Mouse (Mus musculus) heart, postnatal 14 days (tissue): ENCODE results near the gene Abcd3. TPM values are rescaled to one million over a fixed set of nuclear protein-coding genes. Genes with fewer than 3 reads are reported as not detected.
A peak's percentile ranks its signal among the peaks of the same experiment; 100 is the strongest.
"Not testable (repeated sequence)": the region's sequence is repeated elsewhere in the genome, so short reads cannot be mapped to it uniquely, and the experiment has no call there.

Experiments
- DNase-seq, 2 experiments: peaks; one replicate each; pipeline ENCODE4 v3.0.0; 2021 to 2022
- intact Hi-C: fragments of 180-260 bp; cut with DNase I; formaldehyde crosslinking; loops from one replicate; pipeline ENCODE4 v1.15.1; 2025
- total RNA-seq, 2 experiments: library from RNA; stranded (reverse); gene quantifications; 2 replicates each; pipeline ENCODE4 v1.2.3; 2021

The Abcd3 gene
- total RNA-seq, 2 experiments from 2014 or later = 85.8 to 89.9 TPM

GRCm38 (mm10) chr3:121821559-121822143 lies 6.5 kb upstream of the Abcd3 start:
- no peak for DNase-seq
- intact Hi-C loops = no loop called here

- intact Hi-C loops = no loop called here
- DNase-seq = no peak
These were observed 4.6 kb upstream of the Abcd3 start for GRCm38 (mm10) chr3:121819693-121820200.

GRCm38 (mm10) chr3:121818736-121819396 lies 3.8 kb upstream of the Abcd3 start:
- intact Hi-C loops = no loop called here

GRCm38 (mm10) chr3:121815549-121816235 lies 590 bp upstream of the Abcd3 start:
- intact Hi-C loops = no loop called here
- no peak for DNase-seq

More at GRCm38 (mm10) chr3:121818736-121819396, 3.8 kb upstream of the Abcd3 start:
- DNase-seq = no peak

GRCm38 (mm10) chr3:121814413-121814864 lies 663 bp downstream of the Abcd3 start:
- intact Hi-C loops = no loop called here
- no peak for DNase-seq

- intact Hi-C loops = no loop called here
- DNase-seq = no peak
These were observed 1.3 kb downstream of the Abcd3 start for GRCm38 (mm10) chr3:121813834-121814233.

- no peak for DNase-seq
- intact Hi-C loops = no loop called here
These were observed 6.9 kb downstream of the Abcd3 start for GRCm38 (mm10) chr3:121808246-121808645.

- DNase-seq = no peak
- intact Hi-C loops = no loop called here
These were observed 20.9 kb downstream of the Abcd3 start for GRCm38 (mm10) chr3:121794214-121794613.

GRCm38 (mm10) chr3:121792246-121792645 lies 22.9 kb downstream of the Abcd3 start:
- intact Hi-C loops = no loop called here
- DNase-seq = no peak

GRCm38 (mm10) chr3:121790442-121790841 lies 24.7 kb downstream of the Abcd3 start:
- intact Hi-C loops = no loop called here
- DNase-seq = no peak

GRCm38 (mm10) chr3:121789790-121790189 lies 25.3 kb downstream of the Abcd3 start:
- intact Hi-C loops = no loop called here
- no peak for DNase-seq

- intact Hi-C loops = no loop called here
- DNase-seq = no peak
These were observed 32.1 kb downstream of the Abcd3 start for GRCm38 (mm10) chr3:121783020-121783419.

GRCm38 (mm10) chr3:121777943-121778342 lies 37.2 kb downstream of the Abcd3 start:
- intact Hi-C loops = loop anchor here (5.0 kb wide), 2 partner anchors 89 to 364 kb away; no protein-coding TSS in a partner anchor
- DNase-seq = peak; percentile 49 to 69

- DNase-seq, intact Hi-C loops: not testable (repeated sequence)
These were observed 41.8 kb downstream of the Abcd3 start for GRCm38 (mm10) chr3:121773336-121773735.

GRCm38 (mm10) chr3:121768770-121769169 lies 46.3 kb downstream of the Abcd3 start:
- intact Hi-C loops = loop anchor here (10.0 kb wide), 1 partner anchor 464 kb away; no protein-coding TSS in a partner anchor
- no peak for DNase-seq

- DNase-seq = no peak
- intact Hi-C loops = loop anchor here (10.0 kb wide), 1 partner anchor 462 kb away; no protein-coding TSS in a partner anchor
These were observed 48.3 kb downstream of the Abcd3 start for GRCm38 (mm10) chr3:121766818-121767217.

- DNase-seq = no peak
- intact Hi-C loops = loop anchor here (10.0 kb wide), 1 partner anchor 461 kb away; no protein-coding TSS in a partner anchor
These were observed 49.1 kb downstream of the Abcd3 start for GRCm38 (mm10) chr3:121766048-121766447.

- intact Hi-C loops = loop anchor here (2.0 to 10.0 kb wide), 2 partner anchors 225 to 457 kb away; no protein-coding TSS in a partner anchor
- peak in 1 of 2 experiments; percentile 23 for DNase-seq
These were observed 52.8 kb downstream of the Abcd3 start for GRCm38 (mm10) chr3:121762056-121762852.

- DNase-seq = no peak
- intact Hi-C loops = no loop called here
These were observed 56.7 kb downstream of the Abcd3 start for GRCm38 (mm10) chr3:121758373-121758772.

- intact Hi-C loops = no loop called here
- DNase-seq = peak in 1 of 2 experiments; percentile 25
These were observed 60.0 kb downstream of the Abcd3 start for GRCm38 (mm10) chr3:121755152-121755551.
